Mouse (Mus musculus): ENCODE data around the gene Gbp2. TPM values are rescaled to one million over a fixed set of nuclear protein-coding genes. Genes with fewer than 3 reads are reported as not detected.

Gbp2 gene
- total RNA-seq (2021), result 10 to 100 TPM; 10.9 to 13.6 TPM
- long read RNA-seq, experiment 1, transcript Gbp2-201 (11 exons, 2,516 nt), result major isoform, 12 of 14 reads
- long read RNA-seq, experiment 1, partial matches to known transcripts, result 1 of 14 reads
- long read RNA-seq, experiment 1, other reads (novel, unspliced or antisense), result 1 of 14 reads
- long read RNA-seq, experiment 2, transcript Gbp2-201 (11 exons, 2,516 nt), result major isoform, 13 of 17 reads
- long read RNA-seq, experiment 2, partial matches to known transcripts, result 2 of 17 reads
- long read RNA-seq, experiment 2, other reads (novel, unspliced or antisense), result 2 of 17 reads

- peak; percentile 59 for DNase-seq
Measured at GRCm38 (mm10) chr3:142620111-142620955, at the start of gene Gbp2. TSS of gene Gbp2 (plus strand) at chr3:142620602.

GRCm38 (mm10) chr3:142570738-142571137 is 49.7 kb upstream of the Gbp2 start:
- DNase-seq, result no peak

DNA sequence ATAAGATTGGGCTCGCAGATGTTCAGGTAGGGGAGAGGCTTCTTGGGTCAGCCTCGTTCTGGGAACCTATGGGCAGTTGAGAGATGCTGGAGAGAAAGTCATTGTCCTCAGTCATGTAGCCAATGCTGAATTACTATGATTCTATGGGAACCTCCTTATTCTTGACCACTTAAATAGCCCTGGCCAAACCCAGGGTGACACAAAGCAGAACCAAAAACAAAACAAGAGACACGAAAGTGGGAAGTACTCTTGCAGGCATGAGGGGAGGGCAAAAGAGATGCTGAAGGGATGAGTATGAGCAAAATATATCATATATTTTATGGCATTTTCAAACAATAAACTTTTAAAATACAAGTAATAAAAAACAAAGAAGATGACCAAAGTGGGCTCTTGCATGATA is 43.3 kb upstream of the Gbp2 start:
- no peak for DNase-seq

GRCm38 (mm10) chr3:142578342-142578741 is 42.1 kb upstream of the Gbp2 start:
- DNase-seq, result no peak

GRCm38 (mm10) chr3:142583067-142583466 is 37.3 kb upstream of the Gbp2 start:
- no peak for DNase-seq

DNA sequence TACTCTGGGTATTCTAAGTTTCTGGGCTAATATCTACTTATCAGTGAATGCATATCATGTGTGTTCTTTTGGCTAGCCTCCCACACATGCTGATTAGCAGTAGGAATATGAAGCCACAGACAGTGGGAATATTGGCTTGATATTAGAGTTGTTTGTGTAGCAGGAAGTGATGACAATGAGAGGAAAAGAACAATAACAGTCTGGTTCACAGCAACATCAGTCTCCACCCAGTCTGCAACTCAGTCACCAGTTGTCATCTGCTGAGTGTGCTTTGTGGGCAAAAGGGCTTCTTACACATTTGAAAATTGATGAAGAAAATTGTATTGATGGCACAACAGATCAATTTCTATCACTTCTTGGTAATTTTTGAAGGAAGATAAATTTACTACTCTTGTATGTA is 33.0 kb upstream of the Gbp2 start:
- no peak for DNase-seq

DNA sequence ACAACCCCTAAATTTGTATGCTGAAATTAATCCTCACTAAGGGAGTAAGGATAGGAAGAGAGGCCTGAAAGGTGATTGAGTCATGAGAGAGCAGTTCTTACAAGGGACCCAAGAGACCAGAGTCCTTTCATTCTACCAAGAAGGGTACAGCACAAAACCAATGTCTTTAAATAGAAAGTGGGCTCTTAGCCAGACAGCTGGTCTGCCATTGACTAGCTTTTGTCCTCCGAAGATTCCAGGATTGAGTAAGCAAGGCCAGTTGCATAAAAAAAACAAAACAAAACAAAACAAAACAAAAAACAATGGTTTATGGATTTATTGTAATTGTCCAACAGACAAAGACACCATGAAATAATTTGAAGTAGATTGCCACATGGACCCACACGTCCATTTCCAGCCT is 31.5 kb upstream of the Gbp2 start:
- DNase-seq, result peak; percentile 11

DNA sequence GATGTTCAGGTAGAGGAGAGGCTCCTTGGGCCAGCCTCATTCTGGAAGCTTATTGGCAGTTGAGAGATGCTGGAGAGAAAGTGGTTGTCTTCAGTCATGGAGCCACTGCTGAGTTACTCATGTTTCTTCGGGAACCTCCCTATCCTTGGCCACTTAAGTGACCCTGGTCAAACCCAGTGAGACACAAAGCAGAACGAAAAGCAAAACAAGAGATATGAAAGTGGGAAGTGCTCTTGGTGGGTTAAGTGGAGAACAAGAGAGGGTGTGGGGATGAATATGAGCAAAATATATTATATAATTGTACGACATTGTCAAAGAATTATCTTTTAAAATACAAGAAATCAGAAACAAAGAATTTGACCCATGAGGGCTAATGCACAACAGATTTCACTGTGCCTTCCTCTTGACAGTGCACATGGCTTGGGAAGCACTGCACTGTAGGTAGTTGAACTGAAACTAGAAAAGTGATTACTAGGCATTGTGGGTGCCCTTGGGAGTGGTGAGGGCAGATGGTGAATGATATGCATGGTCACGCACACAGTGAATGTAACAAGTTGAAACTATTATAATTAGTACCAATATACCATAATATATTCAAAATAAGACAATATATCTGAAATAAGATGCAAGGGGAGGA is 29.9 kb upstream of the Gbp2 start:
- DNase-seq, result no peak

DNA sequence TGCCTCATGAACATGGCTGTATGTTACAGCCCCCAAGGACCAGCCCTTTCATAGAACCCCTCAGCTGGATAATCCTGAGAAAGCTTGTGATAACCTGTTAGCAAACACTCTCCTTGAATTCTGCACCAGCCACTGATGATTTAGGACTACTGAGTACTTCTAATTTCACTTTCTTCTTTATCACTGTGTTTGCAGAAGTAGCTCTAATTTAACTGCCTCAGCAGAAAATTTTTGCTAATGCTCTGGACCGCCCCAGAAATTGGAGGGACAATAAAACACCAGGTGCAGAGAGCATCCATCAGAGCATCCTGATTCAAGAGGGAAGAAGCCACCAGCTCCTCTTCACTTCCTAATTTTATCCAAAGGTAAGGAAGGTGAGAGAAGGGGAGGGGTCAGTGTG is 25.9 kb upstream of the Gbp2 start, which contains the start of gene Gbp2b:
Gene Gbp2b (plus strand): TSS at position 301 of the 400 bp plus-strand sequence.
- no peak for DNase-seq

- DNase-seq, result no peak
Measured at GRCm38 (mm10) chr3:142597923-142598322, 22.5 kb upstream of the Gbp2 start.

DNA sequence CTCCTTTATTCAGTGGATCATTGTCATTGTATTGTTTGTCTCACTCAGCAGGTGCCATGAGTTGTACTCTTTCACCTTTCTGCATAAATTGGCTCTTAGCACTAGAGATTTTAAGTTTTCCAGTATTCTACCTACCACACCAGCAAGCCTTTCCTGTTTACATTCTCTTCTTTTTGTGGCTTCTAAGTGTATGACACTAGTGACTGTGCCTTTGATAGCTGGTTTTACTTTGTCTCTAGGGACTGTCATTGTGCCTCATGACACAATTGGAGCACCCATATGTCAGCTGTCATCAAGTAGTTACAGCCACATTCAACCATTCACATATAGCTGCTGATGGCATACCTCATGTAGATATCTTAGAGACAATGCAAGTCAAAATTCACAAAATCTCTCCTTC is 18.7 kb upstream of the Gbp2 start:
- DNase-seq, result no peak

DNA sequence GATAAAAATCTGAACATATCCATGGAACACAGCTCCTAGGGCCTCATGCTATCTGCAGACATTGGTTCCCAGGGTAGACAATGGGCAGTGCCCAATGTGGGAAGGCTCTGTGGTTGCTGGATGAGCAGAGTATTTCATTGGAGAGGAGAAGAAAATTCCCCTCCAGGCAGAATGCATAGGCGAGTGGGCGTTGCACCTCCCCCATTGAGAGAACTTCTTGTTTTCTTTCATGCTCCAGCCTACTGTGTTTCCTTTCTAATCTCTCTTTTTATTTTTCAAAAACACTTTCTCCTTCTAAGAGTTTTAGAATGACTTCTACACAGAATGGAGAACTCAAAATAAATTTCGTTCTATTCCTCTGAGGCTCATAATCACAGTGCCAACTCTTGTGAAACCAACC is 1.7 kb upstream of the Gbp2 start:
- no peak for DNase-seq

DNA sequence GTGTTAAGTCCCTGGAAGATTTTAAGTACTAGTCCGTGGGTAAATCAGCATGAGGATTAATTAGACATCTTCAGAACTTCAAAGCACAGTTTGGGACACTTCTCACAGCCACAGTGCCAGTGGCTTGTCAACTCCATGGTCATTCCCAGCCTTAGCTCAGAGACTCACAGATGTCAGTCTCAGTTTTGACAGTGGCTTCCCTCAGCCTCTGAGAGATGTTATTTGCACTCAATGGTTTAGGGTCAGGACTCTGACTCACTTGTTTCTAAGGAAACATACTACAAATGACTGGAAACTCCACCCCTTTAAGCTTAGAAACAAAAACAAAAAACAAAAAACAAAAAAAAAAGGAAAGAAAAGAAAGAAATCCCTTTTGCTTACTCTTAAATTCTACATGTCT is 796 bp upstream of the Gbp2 start:
- DNase-seq, result peak; percentile 17

DNA sequence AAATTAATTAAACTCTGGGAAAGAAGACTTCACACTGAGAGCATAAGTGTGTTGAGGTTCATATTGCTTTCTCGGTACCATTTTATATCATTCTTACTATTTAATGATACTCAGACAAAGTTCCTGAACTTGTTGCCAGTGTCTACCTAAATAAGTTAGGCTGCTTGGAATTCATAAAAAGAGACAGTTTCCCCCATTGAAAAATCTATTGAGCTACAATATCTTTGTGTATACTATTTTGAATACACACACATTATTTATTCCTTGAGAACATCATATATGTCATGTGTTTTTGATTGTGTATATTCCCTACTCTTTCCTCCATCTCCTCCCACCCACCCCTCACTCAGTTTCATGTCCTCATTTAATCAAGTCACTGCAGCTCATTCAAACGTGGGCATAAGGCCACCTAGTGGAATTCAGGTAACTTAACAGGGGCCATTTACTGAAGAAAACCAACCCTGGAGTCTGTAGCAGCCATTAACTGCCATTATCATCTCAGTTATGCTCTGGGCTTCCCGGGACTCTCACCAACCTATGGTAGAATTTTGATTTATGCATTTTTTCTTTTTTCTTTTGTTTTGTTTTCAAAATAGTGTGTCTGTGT is 657 bp downstream of the Gbp2 start:
- peak; percentile 6 for DNase-seq

DNA sequence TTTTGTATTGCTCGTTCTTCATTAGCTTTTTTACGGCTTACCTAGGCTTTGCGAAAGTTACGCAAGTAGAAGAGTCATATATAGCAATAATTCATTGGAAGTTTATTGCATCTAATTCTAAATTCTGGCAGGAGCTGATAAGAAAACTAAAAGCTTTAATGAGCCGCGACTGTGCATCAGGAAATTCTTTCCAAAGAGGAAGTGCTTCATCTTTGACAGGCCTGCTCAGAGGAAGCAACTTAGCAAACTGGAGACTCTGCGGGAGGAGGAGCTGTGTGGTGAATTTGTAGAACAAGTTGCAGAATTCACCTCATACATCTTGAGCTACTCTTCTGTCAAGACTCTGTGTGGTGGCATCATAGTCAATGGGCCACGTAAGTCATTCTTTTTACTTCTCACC is 10.0 kb downstream of the Gbp2 start:
- no peak for DNase-seq

- peak; percentile 85 for DNase-seq
Measured at GRCm38 (mm10) chr3:142640201-142640600, 19.8 kb downstream of the Gbp2 start.

DNA sequence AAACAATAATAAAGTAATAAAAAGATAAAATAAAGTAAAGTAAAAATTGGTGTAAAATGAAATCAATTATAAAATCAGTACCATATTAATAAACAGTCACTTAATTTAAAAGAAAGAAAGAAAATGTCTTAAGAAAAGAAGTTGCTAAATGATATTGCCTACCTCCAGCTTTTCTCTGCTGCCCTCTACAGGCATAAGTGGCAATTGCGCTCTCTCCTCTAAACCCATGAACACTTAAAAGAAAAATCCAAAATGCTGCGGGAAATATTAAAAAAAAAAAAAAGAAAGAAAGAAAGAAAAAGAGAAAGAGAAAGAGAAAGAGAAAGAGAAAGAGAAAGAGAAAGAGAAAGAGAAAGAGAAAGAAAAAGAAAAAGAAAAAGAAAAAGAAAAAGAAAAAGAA is 25.5 kb downstream of the Gbp2 start:
- peak; percentile 80 for DNase-seq

GRCm38 (mm10) chr3:142647836-142648235 is 27.4 kb downstream of the Gbp2 start:
- peak; percentile 37 for DNase-seq

- DNase-seq, result no peak
Measured at GRCm38 (mm10) chr3:142650205-142650604, 29.8 kb downstream of the Gbp2 start.

GRCm38 (mm10) chr3:142664723-142665122 is 44.3 kb downstream of the Gbp2 start:
- no peak for DNase-seq

DNA sequence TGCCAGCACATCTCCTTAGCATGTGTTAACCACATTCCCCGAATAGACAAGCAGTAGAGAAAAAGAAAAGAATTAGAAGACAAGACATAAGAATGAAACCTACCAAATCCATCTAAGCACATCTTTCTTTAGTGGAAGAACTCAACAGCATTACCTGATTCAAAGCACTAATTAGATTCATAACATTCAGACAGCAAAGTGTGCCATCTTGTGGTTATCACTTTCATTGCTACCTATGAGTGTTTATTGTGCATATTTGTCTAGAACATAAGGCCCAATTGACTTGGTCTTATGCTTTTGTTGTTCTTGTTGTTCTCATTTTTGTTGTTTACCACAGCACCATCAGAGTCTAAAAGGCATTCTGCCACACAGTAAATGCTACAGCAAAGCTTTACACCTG is 54.2 kb downstream of the Gbp2 start:
- no peak for DNase-seq

Data from adrenal gland, postnatal 10 days (tissue).